Mouse (Mus musculus) heart, embryonic 11.5 days (tissue): ENCODE data around the gene Mnt. TPM values are rescaled to one million over a fixed set of nuclear protein-coding genes. Genes with fewer than 3 reads are reported as not detected.
"Not testable (repeated sequence)": the region's sequence is repeated elsewhere in the genome, so short reads cannot be mapped to it uniquely, and the experiment has no call there.

Experiments
- ATAC-seq: fragments of 200-750 bp; cut with Nextera tagmentation; replicated peaks from 2 replicates; pipeline ENCODE4 v1.8.0; 2017; ENCODE audit warnings: moderate library complexity; ENCODE audit not compliant: insufficient number of reproducible peaks, low FRiP score, low TSS enrichment
- H3K27ac ChIP-seq: fragments of 300-500 bp; sonication (generic); 2 replicates; pipeline ENCODE4 v1.5.1; 2014; ENCODE audit warnings: mild to moderate bottlenecking, low read depth, low read length
- H3K27me3 ChIP-seq: fragments of 300-500 bp; sonication (generic); 2 replicates; pipeline ENCODE4 v1.6.1; 2014; ENCODE audit warnings: mild to moderate bottlenecking, low read length, mixed read lengths; ENCODE audit not compliant: control insufficient read depth, insufficient read depth
- H3K36me3 ChIP-seq: fragments of 300-500 bp; sonication (generic); 2 replicates; pipeline ENCODE4 v1.6.1; 2014; ENCODE audit warnings: mild to moderate bottlenecking, low read length, moderate library complexity, mixed read lengths; ENCODE audit not compliant: control insufficient read depth, insufficient read depth
- H3K4me1 ChIP-seq: fragments of 300-500 bp; sonication (generic); 2 replicates; pipeline ENCODE4 v1.6.1; 2014; ENCODE audit warnings: low read length; ENCODE audit not compliant: control insufficient read depth, insufficient read depth
- H3K4me2 ChIP-seq: fragments of 300-500 bp; sonication (generic); 2 replicates; pipeline ENCODE4 v1.6.1; 2014; ENCODE audit warnings: mild to moderate bottlenecking, moderate library complexity
- H3K4me3 ChIP-seq: fragments of 300-500 bp; sonication (generic); 2 replicates; pipeline ENCODE4 v1.5.1; 2014; ENCODE audit warnings: low read depth, low read length
- H3K9ac ChIP-seq: fragments of 300-500 bp; sonication (generic); 2 replicates; pipeline ENCODE4 v1.6.1; 2014; ENCODE audit warnings: mild to moderate bottlenecking, low read depth, low read length, moderate library complexity
- H3K9me3 ChIP-seq: fragments of 300-500 bp; sonication (generic); replicated peaks from 2 replicates; pipeline ENCODE4 v1.6.1; 2016; ENCODE audit warnings: low read length; ENCODE audit not compliant: control insufficient read depth
- WGBS: fragments of 180-500 bp; shearing (Covaris S2); extraction: QIAGEN DNeasy Blood & Tissue Kit; methylation state at CpG from one replicate; pipeline ENCODE4 v1.1.7; 2014; ENCODE audit not compliant: insufficient replicate concordance; 5-methylcytosine and 5-hydroxymethylcytosine counted together
- polyA plus RNA-seq: library from polyadenylated mRNA; unstranded; fragments of >200 nt; fragmentation: Nextera tagmentation; extraction: Ambion mirVana; gene quantifications from 2 replicates; pipeline ENCODE4 v1.2.1, GENCODE M21; 2014

Gene Mnt
- polyA plus RNA-seq = 2.7 and 3.5 TPM in 2 replicates

DNA sequence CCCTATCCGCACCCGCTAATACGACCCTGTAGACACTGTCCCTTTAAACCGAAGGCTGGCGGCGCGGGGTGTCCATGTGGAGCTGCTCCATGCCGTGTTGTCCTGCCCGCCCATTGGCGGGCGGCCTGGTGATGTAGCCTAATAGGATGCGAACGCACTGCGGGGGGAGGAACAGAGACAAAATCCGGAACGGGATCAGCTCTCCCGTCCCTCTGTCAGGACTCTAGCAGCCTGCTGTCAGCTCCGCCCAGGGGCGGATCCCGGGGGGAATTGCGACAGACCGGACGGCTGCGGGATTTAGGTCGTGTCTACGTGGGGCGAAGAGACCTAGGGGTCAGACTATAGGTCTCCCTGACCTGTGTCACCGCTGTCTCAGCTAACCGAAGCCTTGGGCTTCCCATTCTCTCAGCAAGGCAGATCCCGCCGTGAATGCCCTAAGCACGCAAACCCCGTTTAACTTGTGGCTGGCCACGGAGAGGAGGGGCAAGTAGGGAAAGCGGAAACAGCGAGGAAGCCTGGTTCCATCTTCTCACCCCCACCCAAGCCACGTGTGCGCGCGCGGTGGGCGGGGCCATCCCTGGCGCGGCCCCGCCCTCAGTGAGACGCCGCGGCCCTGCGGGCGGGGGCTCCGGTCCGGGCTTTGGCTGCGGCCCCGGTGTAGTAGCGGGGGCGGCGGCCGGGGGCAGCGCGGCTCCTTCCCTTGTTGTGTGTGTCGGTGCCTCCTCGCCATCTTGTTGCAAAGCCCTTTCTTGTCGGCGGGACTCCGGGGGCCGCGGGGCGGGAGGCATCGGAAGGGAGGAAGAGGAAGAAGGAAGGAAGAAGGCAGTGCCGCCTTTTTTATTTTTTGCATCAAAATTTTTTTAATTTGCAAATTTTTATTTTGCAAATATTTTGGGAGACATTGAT lies at the start of gene Mnt:
TSS of gene Mnt (plus strand) at position 665 of the 906 bp plus-strand sequence.
- H3K4me2 ChIP-seq = peak within 1 kb of the TSS; percentile 94
- H3K9ac ChIP-seq = peak within 1 kb of the TSS; percentile 85
- peaks cover 40% of the 10 kb centered on the region for H3K4me1 ChIP-seq
- peak; percentile 78 for ATAC-seq
- H3K27me3 ChIP-seq = no peaks in the 10 kb centered on the region
- WGBS = 1% methylated on average over 64 of the region's 70 CpGs
- H3K9me3 ChIP-seq = no peaks in the 10 kb centered on the region
- H3K27ac ChIP-seq = peak within 1 kb of the TSS; percentile 97
- H3K4me3 ChIP-seq = peak within 1 kb of the TSS; percentile 90
- no peaks in the 10 kb centered on the region for H3K36me3 ChIP-seq

- Histone ChIP-seq H3K36me3 (peaks cover 38% of the 10 kb centered on the region), H3K27ac (no peak overlapping the region), H3K9me3 (no peaks in the 10 kb centered on the region), H3K4me2 (no peak overlapping the region), H3K4me1 (no peaks in the 10 kb centered on the region), H3K9ac (no peak overlapping the region), H3K4me3 (no peak overlapping the region), H3K27me3 (no peaks in the 10 kb centered on the region)
- WGBS = 90% methylated on average over 4 of the region's 4 CpGs
- no peak for ATAC-seq
These were observed 37.8 kb upstream of the Mnt start for GRCm38 (mm10) chr11:74792874-74793273.

DNA sequence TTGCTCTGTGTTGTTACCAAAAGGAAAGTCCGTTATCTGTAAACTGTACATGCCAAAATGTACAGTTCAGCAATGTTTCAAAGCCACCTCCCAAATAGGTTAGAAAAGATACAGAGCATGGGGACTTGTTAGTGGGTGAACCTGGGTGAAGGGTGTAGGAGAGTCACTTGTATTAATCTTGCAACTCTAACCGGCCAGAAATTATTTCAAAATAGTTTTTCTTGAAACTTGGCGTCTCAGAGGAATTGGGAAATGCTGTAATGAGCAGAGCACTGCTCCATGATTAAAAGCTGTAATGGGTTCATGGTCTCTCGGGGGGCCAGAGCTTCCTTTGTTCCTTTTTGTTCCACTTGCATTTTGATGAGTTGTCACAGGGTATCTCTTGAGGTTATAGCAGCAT lies 30.1 kb upstream of the Mnt start:
- WGBS = 85% methylated on average over 4 of the region's 4 CpGs
- Histone ChIP-seq H3K9ac (no peak overlapping the region), H3K9me3 (no peaks in the 10 kb centered on the region), H3K4me3 (no peak overlapping the region), H3K36me3 (peaks cover 26% of the 10 kb centered on the region), H3K4me1 (no peaks in the 10 kb centered on the region), H3K27me3 (no peaks in the 10 kb centered on the region), H3K4me2 (no peak overlapping the region), H3K27ac (no peak overlapping the region)
- no peak for ATAC-seq

DNA sequence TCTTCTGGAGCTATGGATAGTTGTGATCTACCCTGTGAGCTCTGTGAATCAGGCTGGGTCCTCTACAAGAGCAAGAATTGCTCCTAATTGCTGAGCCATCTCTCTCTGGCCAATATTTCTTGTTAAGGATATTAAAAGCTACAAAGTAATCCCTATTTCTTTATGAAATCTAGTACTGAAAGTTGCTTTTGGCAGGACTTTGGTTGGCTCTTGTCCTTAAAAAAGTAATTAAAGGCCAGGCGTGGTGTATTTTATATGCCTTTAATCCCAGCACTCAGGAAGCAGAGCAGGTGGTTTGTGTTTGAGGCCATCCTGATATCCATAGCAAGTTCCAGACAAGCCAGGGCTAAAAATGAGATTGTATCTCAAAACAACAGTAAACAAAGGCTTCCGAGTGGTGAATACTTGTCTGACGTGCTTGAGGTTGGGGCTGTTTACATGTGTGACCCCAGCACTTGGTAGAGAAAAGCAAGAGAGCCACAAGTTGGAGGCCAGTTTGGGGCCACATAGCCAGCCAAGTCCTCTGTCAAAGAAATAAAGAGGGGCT lies 26.6 kb upstream of the Mnt start:
- Histone ChIP-seq H3K9me3 (no peaks in the 10 kb centered on the region), H3K4me3 (no peak overlapping the region), H3K4me1 (no peaks in the 10 kb centered on the region), H3K9ac (no peak overlapping the region), H3K27ac (no peak overlapping the region), H3K27me3 (no peaks in the 10 kb centered on the region), H3K36me3 (peaks cover 21% of the 10 kb centered on the region), H3K4me2 (no peak overlapping the region)
- WGBS = 83% methylated on average over 3 of the region's 3 CpGs
- ATAC-seq = no peak

- Histone ChIP-seq H3K4me3 (no peak overlapping the region), H3K27me3 (no peaks in the 10 kb centered on the region), H3K27ac (no peak overlapping the region), H3K4me1 (no peaks in the 10 kb centered on the region), H3K9ac (no peak overlapping the region), H3K36me3 (peaks cover 21% of the 10 kb centered on the region), H3K9me3 (no peaks in the 10 kb centered on the region), H3K4me2 (no peak overlapping the region)
- ATAC-seq = no peak
- WGBS = 87% methylated on average over 6 of the region's 6 CpGs
These were observed 23.4 kb upstream of the Mnt start for GRCm38 (mm10) chr11:74807246-74807882.

DNA sequence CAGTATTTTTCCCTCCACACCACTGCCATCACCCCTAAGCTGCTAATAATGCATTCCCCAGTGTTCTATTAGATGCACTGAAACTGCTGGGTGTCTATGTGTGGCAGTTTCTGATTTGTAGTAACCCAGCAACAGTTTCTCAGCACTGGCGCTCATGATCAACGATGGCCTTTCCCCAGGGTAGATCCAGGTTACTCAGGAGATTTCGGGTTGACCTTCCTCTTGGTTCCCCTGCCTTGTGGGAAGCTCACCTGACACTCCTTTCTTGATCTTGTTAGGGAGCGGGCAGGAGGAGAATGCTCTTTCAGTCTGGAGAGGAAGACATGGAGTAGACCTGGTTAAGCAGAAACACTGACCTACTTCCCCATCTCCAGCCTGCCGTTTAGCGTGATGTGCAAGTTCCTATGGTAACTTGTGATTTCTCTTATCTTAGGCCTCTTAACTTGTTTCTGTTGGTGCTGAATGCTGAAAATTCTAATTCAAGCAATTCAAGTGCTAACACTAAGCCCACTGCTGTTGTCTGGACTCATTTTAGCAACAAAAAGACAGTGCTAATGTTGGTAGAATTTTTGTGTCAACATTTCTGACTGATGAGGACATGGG lies 22.4 kb upstream of the Mnt start:
- Histone ChIP-seq H3K27ac (no peak overlapping the region), H3K9ac (no peak overlapping the region), H3K4me3 (no peak overlapping the region), H3K36me3 (peaks cover 18% of the 10 kb centered on the region), H3K27me3 (no peaks in the 10 kb centered on the region), H3K4me2 (no peak overlapping the region), H3K4me1 (no peaks in the 10 kb centered on the region), H3K9me3 (no peaks in the 10 kb centered on the region)
- no peak for ATAC-seq
- WGBS = 92% methylated on average over 6 of the region's 6 CpGs

- no peak for ATAC-seq
- no peak overlapping the region for H3K9ac ChIP-seq
- H3K4me3 ChIP-seq = no peak overlapping the region
- H3K9me3 ChIP-seq = no peaks in the 10 kb centered on the region
- no peak overlapping the region for H3K27ac ChIP-seq
- no peak overlapping the region for H3K4me2 ChIP-seq
- peaks cover 13% of the 10 kb centered on the region for H3K36me3 ChIP-seq
- H3K4me1 ChIP-seq = no peaks in the 10 kb centered on the region
- H3K27me3 ChIP-seq = no peaks in the 10 kb centered on the region
These were observed 20.6 kb upstream of the Mnt start for GRCm38 (mm10) chr11:74810134-74810533.

DNA sequence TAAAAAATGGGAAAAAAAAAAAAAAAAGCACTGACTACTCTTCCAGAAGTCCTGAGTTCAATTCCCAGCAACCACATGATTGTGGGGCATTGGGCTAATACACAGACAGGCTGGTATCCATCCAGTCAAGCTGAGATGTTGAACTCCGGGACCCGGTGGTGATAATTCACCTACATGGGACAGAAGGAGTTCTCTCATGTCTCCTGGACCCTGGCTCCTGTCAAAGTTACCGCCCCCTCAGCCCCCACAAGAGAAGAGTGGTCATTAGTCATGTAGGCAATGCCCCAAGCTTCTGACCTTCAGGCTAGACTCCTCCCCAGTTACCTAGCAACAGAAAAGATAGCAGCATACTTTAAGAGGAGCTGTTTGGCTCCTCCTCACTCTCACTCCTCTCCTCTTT lies 19.7 kb upstream of the Mnt start:
- peak overlapping the region; percentile 54; the same call in 1 of the 2 replicates for H3K27ac ChIP-seq
- WGBS = 56% methylated on average over 3 of the region's 3 CpGs
- not testable (repeated sequence) for H3K9ac ChIP-seq

More for the DNA sequence above, 19.7 kb upstream of the Mnt start:
- ATAC-seq, H3K27me3 ChIP-seq, H3K9me3 ChIP-seq, H3K4me3 ChIP-seq, H3K36me3 ChIP-seq, H3K4me1 ChIP-seq: not testable (repeated sequence)
- H3K4me2 ChIP-seq = peak overlapping the region; percentile 22; the same call in 1 of the 2 replicates
